Mouse (Mus musculus): Measurements from ENCODE around the gene Wbp1. TPM values are rescaled to one million over a fixed set of nuclear protein-coding genes. Genes with fewer than 3 reads are reported as not detected.

Wbp1 gene
- polyA plus RNA-seq, 1 experiment from 2014 or later, result 233 TPM

GRCm38 (mm10) chr6:83155552-83156238 is 34.3 kb upstream of the Wbp1 start:
- 7% methylated on average over 23 of the region's 23 CpGs for WGBS
- H3K4me1 ChIP-seq, result peaks cover 23% of the 10 kb centered on the region
- peaks cover 8% of the 10 kb centered on the region for H3K27me3 ChIP-seq (replicated peaks)
- H3K9me3 ChIP-seq, result no peaks in the 10 kb centered on the region
- peaks cover 24% of the 10 kb centered on the region for H3K36me3 ChIP-seq
- no peak overlapping the region for H3K27ac ChIP-seq
- peak; percentile 68 for ATAC-seq (ENCODE audit: low FRiP score, low read depth)
- H3K9ac ChIP-seq, result peak overlapping the region; percentile 54
- peak overlapping the region; percentile 58 for H3K4me3 ChIP-seq
- H3K4me2 ChIP-seq (replicated peaks), result peak overlapping the region; percentile 86

- Histone ChIP-seq H3K9me3 (no peaks in the 10 kb centered on the region), H3K4me1 (peaks cover 23% of the 10 kb centered on the region), H3K9ac (no peak overlapping the region), H3K27me3 (replicated peaks) (no peaks in the 10 kb centered on the region), H3K36me3 (peaks cover 46% of the 10 kb centered on the region), H3K27ac (no peak overlapping the region), H3K4me3 (no peak overlapping the region), H3K4me2 (replicated peaks) (no peak overlapping the region)
- no peak for ATAC-seq (ENCODE audit: low FRiP score, low read depth)
- 74% methylated on average over 5 of the region's 5 CpGs for WGBS
Observed at GRCm38 (mm10) chr6:83153485-83153884, 32.1 kb upstream of the Wbp1 start.

- Histone ChIP-seq H3K27ac (no peak overlapping the region), H3K4me2 (replicated peaks) (no peak overlapping the region), H3K9me3 (no peaks in the 10 kb centered on the region), H3K9ac (no peak overlapping the region), H3K36me3 (peaks cover 49% of the 10 kb centered on the region), H3K27me3 (replicated peaks) (no peaks in the 10 kb centered on the region), H3K4me3 (no peak overlapping the region), H3K4me1 (peaks cover 23% of the 10 kb centered on the region)
- ATAC-seq (ENCODE audit: low FRiP score, low read depth), result no peak
- 91% methylated on average over 12 of the region's 12 CpGs for WGBS
Observed at GRCm38 (mm10) chr6:83153038-83153437, 31.7 kb upstream of the Wbp1 start.

GRCm38 (mm10) chr6:83151721-83152120 is 30.4 kb upstream of the Wbp1 start:
- H3K9ac ChIP-seq, result no peak overlapping the region

GRCm38 (mm10) chr6:83147280-83147679 is 25.9 kb upstream of the Wbp1 start:
- no peak overlapping the region for H3K9ac ChIP-seq

More at GRCm38 (mm10) chr6:83151721-83152120, 30.4 kb upstream of the Wbp1 start:
- Histone ChIP-seq H3K4me1 (peaks cover 23% of the 10 kb centered on the region), H3K4me3 (no peak overlapping the region), H3K36me3 (peaks cover 62% of the 10 kb centered on the region), H3K9me3 (no peaks in the 10 kb centered on the region), H3K4me2 (replicated peaks) (peak overlapping the region; percentile 16; the same call in 1 of the 2 replicates), H3K27me3 (replicated peaks) (no peaks in the 10 kb centered on the region), H3K27ac (no peak overlapping the region)
- WGBS, result 34% methylated on average over 8 of the region's 8 CpGs
- no peak for ATAC-seq (ENCODE audit: low FRiP score, low read depth)

GRCm38 (mm10) chr6:83145805-83146204 is 24.4 kb upstream of the Wbp1 start:
- H3K9ac ChIP-seq, result no peak overlapping the region
- no peaks in the 10 kb centered on the region for H3K9me3 ChIP-seq
- 83% methylated on average over 9 of the region's 9 CpGs for WGBS
- H3K27me3 ChIP-seq (replicated peaks), result no peaks in the 10 kb centered on the region
- no peak overlapping the region for H3K27ac ChIP-seq
- ATAC-seq (ENCODE audit: low FRiP score, low read depth), result no peak
- peaks cover 21% of the 10 kb centered on the region for H3K4me1 ChIP-seq
- no peak overlapping the region for H3K4me3 ChIP-seq
- H3K4me2 ChIP-seq (replicated peaks), result no peak overlapping the region
- peaks cover 39% of the 10 kb centered on the region for H3K36me3 ChIP-seq

More at GRCm38 (mm10) chr6:83147280-83147679, 25.9 kb upstream of the Wbp1 start:
- H3K27ac ChIP-seq, result no peak overlapping the region
- no peaks in the 10 kb centered on the region for H3K9me3 ChIP-seq
- WGBS, result 55% methylated on average over 7 of the region's 7 CpGs
- no peak overlapping the region for H3K4me3 ChIP-seq
- peaks cover 16% of the 10 kb centered on the region for H3K4me1 ChIP-seq
- H3K4me2 ChIP-seq (replicated peaks), result no peak overlapping the region
- no peak for ATAC-seq (ENCODE audit: low FRiP score, low read depth)
- peaks cover 53% of the 10 kb centered on the region for H3K36me3 ChIP-seq
- H3K27me3 ChIP-seq (replicated peaks), result no peaks in the 10 kb centered on the region

GRCm38 (mm10) chr6:83145209-83145608 is 23.9 kb upstream of the Wbp1 start:
- ATAC-seq (ENCODE audit: low FRiP score, low read depth), result no peak
- H3K27me3 ChIP-seq (replicated peaks), result no peaks in the 10 kb centered on the region
- WGBS, result 85% methylated on average over 2 of the region's 2 CpGs

GRCm38 (mm10) chr6:83142886-83143285 is 21.5 kb upstream of the Wbp1 start:
- 52% methylated on average over 11 of the region's 11 CpGs for WGBS
- no peaks in the 10 kb centered on the region for H3K27me3 ChIP-seq (replicated peaks)

More at GRCm38 (mm10) chr6:83145209-83145608, 23.9 kb upstream of the Wbp1 start:
- Histone ChIP-seq H3K36me3 (peaks cover 33% of the 10 kb centered on the region), H3K27ac (no peak overlapping the region), H3K4me3 (no peak overlapping the region), H3K9me3 (no peaks in the 10 kb centered on the region), H3K4me2 (replicated peaks) (no peak overlapping the region), H3K9ac (no peak overlapping the region), H3K4me1 (peaks cover 21% of the 10 kb centered on the region)

GRCm38 (mm10) chr6:83142211-83142731 is 20.9 kb upstream of the Wbp1 start:
- no peak for ATAC-seq (ENCODE audit: low FRiP score, low read depth)
- Histone ChIP-seq H3K27me3 (replicated peaks) (no peaks in the 10 kb centered on the region), H3K9ac (peak overlapping the region; percentile 55), H3K4me2 (replicated peaks) (peak overlapping the region; percentile 73), H3K4me1 (peaks cover 37% of the 10 kb centered on the region), H3K4me3 (peak overlapping the region; percentile 29), H3K27ac (no peak overlapping the region), H3K36me3 (peaks cover 6% of the 10 kb centered on the region), H3K9me3 (no peaks in the 10 kb centered on the region)
- 3% methylated on average over 41 of the region's 41 CpGs for WGBS

More at GRCm38 (mm10) chr6:83142886-83143285, 21.5 kb upstream of the Wbp1 start:
- Histone ChIP-seq H3K4me2 (replicated peaks) (peak overlapping the region; percentile 73), H3K4me3 (no peak overlapping the region), H3K27ac (no peak overlapping the region), H3K9ac (no peak overlapping the region), H3K9me3 (no peaks in the 10 kb centered on the region), H3K36me3 (peaks cover 12% of the 10 kb centered on the region), H3K4me1 (peaks cover 32% of the 10 kb centered on the region)
- ATAC-seq (ENCODE audit: low FRiP score, low read depth), result peak; percentile 15; the same call in 1 of the 2 replicates

GRCm38 (mm10) chr6:83141636-83142035 is 20.3 kb upstream of the Wbp1 start:
- Histone ChIP-seq H3K27ac (no peak overlapping the region), H3K4me1 (peaks cover 44% of the 10 kb centered on the region)
- WGBS, result 37% methylated on average over 4 of the region's 4 CpGs

GRCm38 (mm10) chr6:83140044-83140443 is 18.7 kb upstream of the Wbp1 start:
- ATAC-seq (ENCODE audit: low FRiP score, low read depth), result no peak
- peaks cover 58% of the 10 kb centered on the region for H3K4me1 ChIP-seq

More at GRCm38 (mm10) chr6:83141636-83142035, 20.3 kb upstream of the Wbp1 start:
- Histone ChIP-seq H3K27me3 (replicated peaks) (no peaks in the 10 kb centered on the region), H3K36me3 (no peaks in the 10 kb centered on the region; the same call in 1 of the 2 replicates), H3K4me2 (replicated peaks) (peak overlapping the region; percentile 73), H3K4me3 (no peak overlapping the region), H3K9me3 (no peaks in the 10 kb centered on the region), H3K9ac (peak overlapping the region; percentile 55; the same call in 1 of the 2 replicates)
- no peak for ATAC-seq (ENCODE audit: low FRiP score, low read depth)

GRCm38 (mm10) chr6:83138056-83138455 is 16.7 kb upstream of the Wbp1 start:
- Histone ChIP-seq H3K9me3 (no peaks in the 10 kb centered on the region), H3K4me3 (peak overlapping the region; percentile 45), H3K27ac (peak overlapping the region; percentile 92), H3K4me1 (peaks cover 57% of the 10 kb centered on the region), H3K9ac (peak overlapping the region; percentile 83), H3K27me3 (replicated peaks) (peaks cover 10% of the 10 kb centered on the region; the same call in 1 of the 2 replicates), H3K4me2 (replicated peaks) (peak overlapping the region; percentile 69), H3K36me3 (no peaks in the 10 kb centered on the region)
- under 1% methylated on average over 11 of the region's 11 CpGs for WGBS
- peak; percentile 25 for ATAC-seq (ENCODE audit: low FRiP score, low read depth)

More at GRCm38 (mm10) chr6:83140044-83140443, 18.7 kb upstream of the Wbp1 start:
- H3K27ac ChIP-seq, result no peak overlapping the region
- peaks cover 10% of the 10 kb centered on the region; the same call in 1 of the 2 replicates for H3K27me3 ChIP-seq (replicated peaks)
- WGBS, result 94% methylated on average over 8 of the region's 8 CpGs
- H3K4me2 ChIP-seq (replicated peaks), result no peak overlapping the region
- no peaks in the 10 kb centered on the region for H3K36me3 ChIP-seq
- no peaks in the 10 kb centered on the region for H3K9me3 ChIP-seq
- H3K4me3 ChIP-seq, result no peak overlapping the region
- H3K9ac ChIP-seq, result no peak overlapping the region
